8 mouse cellular contexts compared by ENCODE assay signal in the genomic region with DNA sequence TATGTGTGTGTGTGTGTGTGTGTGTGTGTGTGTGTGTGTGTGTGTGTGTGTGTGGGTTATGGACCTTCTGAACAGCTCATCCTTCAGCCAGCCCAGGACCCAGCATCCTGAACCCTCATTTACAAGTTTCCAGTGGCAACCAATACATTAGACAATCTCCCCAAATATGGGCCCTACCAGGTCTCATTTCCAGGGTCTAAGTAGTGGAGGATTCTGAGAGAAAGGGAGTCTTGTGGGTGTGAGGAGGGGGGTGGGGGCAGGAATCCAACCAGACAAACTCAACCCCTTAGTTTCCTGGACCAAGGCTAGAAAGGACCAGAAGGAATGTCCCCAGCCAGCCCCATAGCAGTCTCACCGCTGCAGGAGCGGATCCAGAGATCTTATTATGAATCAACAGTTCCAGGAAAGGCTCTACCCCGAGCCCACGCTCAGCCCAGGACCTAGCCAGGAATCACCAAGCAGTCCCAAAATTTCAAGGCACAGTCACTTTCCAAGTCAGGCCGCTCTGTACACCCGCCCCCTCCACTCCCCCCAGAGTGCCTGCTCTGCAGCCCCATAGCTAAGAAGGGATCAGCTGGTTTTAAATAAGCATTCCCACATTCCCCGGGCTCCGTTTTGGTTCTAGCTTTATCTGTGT. TPM values are rescaled to one million over a fixed set of nuclear protein-coding genes. Genes with fewer than 3 reads are reported as not detected.
A peak's percentile ranks its signal among the peaks of the same experiment; 100 is the strongest.
DNase-seq lines count a peak whose midpoint lies in the region; ATAC-seq and TF ChIP-seq lines count a peak whose summit lies in the region.

No protein-coding gene starts in this region.

- H3K4me2 ChIP-seq in kidney, embryonic 14.5 days (replicated peaks; ENCODE audit: low read depth, low read length): no peak overlapping the region
- no peak overlapping the region for H3K4me2 ChIP-seq in heart, postnatal 0 days (ENCODE audit: low read depth, low read length)
- H3K4me2 ChIP-seq in lung, postnatal 0 days (replicated peaks; ENCODE audit: low read depth, low read length): 0 out of 2 replicates have a peak overlapping the region, but pooled peaks have one; percentile 5

- no peak for TF ChIP-seq EP300 in heart, postnatal 0 days (IDR thresholded peaks at IDR 0.05; ENCODE audit: low read depth)
- no peak for TF ChIP-seq EP300 in lung, postnatal 0 days (IDR thresholded peaks at IDR 0.05)

- no peaks in the 10 kb centered on the region for H3K9me3 ChIP-seq in kidney, embryonic 14.5 days (ENCODE audit: control insufficient read depth, low read length)
- no peaks in the 10 kb centered on the region for H3K9me3 ChIP-seq in embryonic facial prominence, embryonic 10.5 days
- H3K9me3 ChIP-seq in heart, postnatal 0 days (replicated peaks; ENCODE audit: control insufficient read depth, low read length): no peaks in the 10 kb centered on the region
- H3K9me3 ChIP-seq in lung, postnatal 0 days (ENCODE audit: low read length): no peaks in the 10 kb centered on the region

- 58% methylated on average over 8 of the region's 8 CpGs for WGBS in kidney, embryonic 14.5 days
- 71% methylated on average over 8 of the region's 8 CpGs for WGBS in embryonic facial prominence, embryonic 10.5 days
- 35% methylated on average over 8 of the region's 8 CpGs for WGBS in heart, postnatal 0 days
- WGBS in lung, postnatal 0 days: 44% methylated on average over 8 of the region's 8 CpGs

- H3K4me3 ChIP-seq in kidney, embryonic 14.5 days (ENCODE audit: low read length): no peak overlapping the region
- H3K4me3 ChIP-seq in embryonic facial prominence, embryonic 10.5 days: no peak overlapping the region; the same call in 1 of the 2 replicates
- H3K4me3 ChIP-seq in heart, postnatal 0 days (ENCODE audit: low read depth, low read length): no peak overlapping the region
- no peak overlapping the region for H3K4me3 ChIP-seq in lung, postnatal 0 days (ENCODE audit: low read depth, low read length)

- no peaks in the 10 kb centered on the region for H3K27me3 ChIP-seq in kidney, embryonic 14.5 days (ENCODE audit: control insufficient read depth, insufficient read depth, low read length)
- peaks cover 36% of the 10 kb centered on the region for H3K27me3 ChIP-seq in embryonic facial prominence, embryonic 10.5 days (replicated peaks; ENCODE audit: low read depth, poor library complexity, severe bottlenecking)
- H3K27me3 ChIP-seq in heart, postnatal 0 days (ENCODE audit: control insufficient read depth, insufficient read depth, low read length): no peaks in the 10 kb centered on the region
- no peaks in the 10 kb centered on the region for H3K27me3 ChIP-seq in lung, postnatal 0 days (replicated peaks; ENCODE audit: insufficient read depth, low read length)

- ATAC-seq in kidney, embryonic 14.5 days (ENCODE audit: low FRiP score, low TSS enrichment): peak; percentile 14
- peak; percentile 19 for ATAC-seq in heart, postnatal 0 days (ENCODE audit: insufficient read depth, low read depth)
- peak; percentile 10 for ATAC-seq in lung, postnatal 0 days

- H3K27ac ChIP-seq in kidney, embryonic 14.5 days (ENCODE audit: low read depth, low read length): peak overlapping the region; percentile 95
- H3K27ac ChIP-seq in embryonic facial prominence, embryonic 10.5 days (replicated peaks): peak overlapping the region; percentile 82
- peak overlapping the region; percentile 97 for H3K27ac ChIP-seq in heart, postnatal 0 days (ENCODE audit: low read depth)
- H3K27ac ChIP-seq in lung, postnatal 0 days (ENCODE audit: low read length): peak overlapping the region; percentile 97

- H3K36me3 ChIP-seq in kidney, embryonic 14.5 days (ENCODE audit: control insufficient read depth, insufficient read depth, low read length): no peaks in the 10 kb centered on the region
- no peaks in the 10 kb centered on the region for H3K36me3 ChIP-seq in embryonic facial prominence, embryonic 10.5 days (replicated peaks)
- H3K36me3 ChIP-seq in heart, postnatal 0 days (replicated peaks; ENCODE audit: control insufficient read depth, insufficient read depth, low read length): no peaks in the 10 kb centered on the region
- H3K36me3 ChIP-seq in lung, postnatal 0 days (ENCODE audit: insufficient read depth, low read length): no peaks in the 10 kb centered on the region

- no peak for DNase-seq in kidney, adult 8-10 months
- DNase-seq in embryonic facial prominence, embryonic 10.5 days (ENCODE audit: low spot score): no peak
- peak; percentile 51 for DNase-seq in heart, postnatal 0 days (ENCODE audit: low spot score)
- peak; percentile 63 for DNase-seq in lung, postnatal 0 days (ENCODE audit: low spot score)
- no peak for DNase-seq in layer of hippocampus, postnatal 10 days (ENCODE audit: low spot score in 2 of 2)
- DNase-seq in layer of hippocampus, adult 11-12 months (ENCODE audit: low spot score): no peak
- no peak for DNase-seq in ovary, postnatal 10 days (ENCODE audit: low spot score)

- TF ChIP-seq CTCF in heart, postnatal 0 days (IDR thresholded peaks at IDR 0.05; ENCODE audit: low read depth): no peak
- TF ChIP-seq CTCF in lung, postnatal 0 days (IDR thresholded peaks at IDR 0.05): no peak

- peak overlapping the region; percentile 31; the same call in 1 of the 2 replicates for H3K9ac ChIP-seq in kidney, embryonic 14.5 days (ENCODE audit: low read depth, low read length)
- 0 out of 2 replicates have a peak overlapping the region, but pooled peaks have one; percentile 8 for H3K9ac ChIP-seq in heart, postnatal 0 days (replicated peaks; ENCODE audit: low read depth, low read length)
- H3K9ac ChIP-seq in lung, postnatal 0 days (replicated peaks; ENCODE audit: low read depth): no peak overlapping the region

- H3K4me1 ChIP-seq in kidney, embryonic 14.5 days (ENCODE audit: control insufficient read depth, insufficient read depth, low read length): peaks cover 64% of the 10 kb centered on the region
- peaks cover 74% of the 10 kb centered on the region for H3K4me1 ChIP-seq in embryonic facial prominence, embryonic 10.5 days
- H3K4me1 ChIP-seq in heart, postnatal 0 days (ENCODE audit: control insufficient read depth, insufficient read depth): peaks cover 58% of the 10 kb centered on the region
- peaks cover 18% of the 10 kb centered on the region for H3K4me1 ChIP-seq in lung, postnatal 0 days (ENCODE audit: insufficient read depth, low read depth, low read length)

RNA-seq across cellular contexts. Expression of a gene that starts 30.1 kb away (rescaled TPM):
- polyA plus RNA-seq in kidney, embryonic 14.5 days (2014; fragmentation: Nextera tagmentation; extraction: Ambion mirVana): 22.7 and 26.8 TPM in 2 replicates
- polyA plus RNA-seq in embryonic facial prominence, embryonic 10.5 days (2016; fragmentation: Nextera tagmentation; extraction: Ambion mirVana): 20.0 and 22.6 TPM in 2 replicates
- 0.46 and 10.2 TPM in 2 replicates for total RNA-seq in heart, postnatal 0 days (2014; rRNA removed; ENCODE audit: low replicate concordance)
- 7.8 and 8.5 TPM in 2 replicates for polyA plus RNA-seq in heart, postnatal 0 days (2015; fragmentation: Nextera tagmentation; extraction: Ambion mirVana)
- 6.7 and 7.4 TPM in 2 replicates for polyA plus RNA-seq in lung, postnatal 0 days (2015; fragmentation: Nextera tagmentation; extraction: Ambion mirVana)
- 10 to 100 TPM in 1 of 2 experiments, 1 to 10 TPM in 1; 7.4 to 10.3 TPM for total RNA-seq in layer of hippocampus, postnatal 10 days (2021)

RNA-seq across cellular contexts. Expression of a gene that starts 47.3 kb away (rescaled TPM):
- polyA plus RNA-seq in kidney, embryonic 14.5 days (2014; fragmentation: Nextera tagmentation; extraction: Ambion mirVana): 81.1 and 112 TPM in 2 replicates
- polyA plus RNA-seq in embryonic facial prominence, embryonic 10.5 days (2016; fragmentation: Nextera tagmentation; extraction: Ambion mirVana): 46.2 and 49.3 TPM in 2 replicates
- 137 and 155 TPM in 2 replicates for total RNA-seq in heart, postnatal 0 days (2014; rRNA removed; ENCODE audit: low replicate concordance)
- polyA plus RNA-seq in heart, postnatal 0 days (2015; fragmentation: Nextera tagmentation; extraction: Ambion mirVana): 26.4 and 27.4 TPM in 2 replicates
- 63.9 and 67.9 TPM in 2 replicates for polyA plus RNA-seq in lung, postnatal 0 days (2015; fragmentation: Nextera tagmentation; extraction: Ambion mirVana)
- total RNA-seq in layer of hippocampus, postnatal 10 days (2021): 10 to 100 TPM; 78.9 to 88.9 TPM

Comparison
In these comparisons a context has a peak if more than half of its experiments do, and no peak if none do; other contexts are left out.
1. DNase-seq: peak in heart, postnatal 0 days (single experiment) and lung, postnatal 0 days (single experiment); none in kidney, adult 8-10 months (0 of 2), embryonic facial prominence, embryonic 10.5 days (single experiment), layer of hippocampus, postnatal 10 days (0 of 2), layer of hippocampus, adult 11-12 months (single experiment) and ovary, postnatal 10 days (single experiment).
2. Peak in every context shown above with its lines, with median percentiles within 50 percentile points of each other: ATAC-seq and H3K27ac ChIP-seq.